Mouse (Mus musculus) midbrain, postnatal 0 days (tissue): ENCODE data around the gene Adamts12. TPM values are rescaled to one million over a fixed set of nuclear protein-coding genes. Genes with fewer than 3 reads are reported as not detected.

ENCODE experiments used
- ATAC-seq: fragments of 200-750 bp; cut with Nextera tagmentation; 2 replicates; pipeline ENCODE4 v1.8.0; 2017; ENCODE audit warnings: moderate number of reproducible peaks, mild to moderate bottlenecking, moderate TSS enrichment, moderate library complexity; ENCODE audit not compliant: low FRiP score
- DNase-seq: peaks from one replicate; pipeline ENCODE4 v3.0.0-alpha.2; 2015; ENCODE audit warnings: low spot score
- H3K27ac ChIP-seq: fragments of 300-500 bp; sonication (generic); 2 replicates; pipeline ENCODE4 v1.5.1; 2014; ENCODE audit warnings: low read depth, mild to moderate bottlenecking, low read length, mixed read lengths
- H3K27me3 ChIP-seq: fragments of 300-500 bp; sonication (generic); 2 replicates; pipeline ENCODE4 v1.6.1; 2014; ENCODE audit warnings: low read length, control low read depth, mixed read lengths; ENCODE audit not compliant: insufficient read depth
- H3K36me3 ChIP-seq: fragments of 300-500 bp; sonication (generic); 2 replicates; pipeline ENCODE4 v1.6.1; 2014; ENCODE audit warnings: low read length, control low read depth, mixed read lengths; ENCODE audit not compliant: insufficient read depth
- H3K4me1 ChIP-seq: fragments of 300-500 bp; sonication (generic); 2 replicates; pipeline ENCODE4 v1.6.1; 2014; ENCODE audit warnings: mild to moderate bottlenecking, control low read depth, antibody characterized with exemption, low read length, mixed read lengths; ENCODE audit not compliant: insufficient read depth
- H3K4me2 ChIP-seq: fragments of 300-500 bp; sonication (generic); 2 replicates; pipeline ENCODE4 v1.6.1; 2014; ENCODE audit warnings: low read depth, mild to moderate bottlenecking, low read length, mixed read lengths; ENCODE audit not compliant: poor library complexity, severe bottlenecking
- H3K4me3 ChIP-seq: fragments of 300-500 bp; sonication (generic); 2 replicates; pipeline ENCODE4 v1.5.1; 2014; ENCODE audit warnings: low read depth, mild to moderate bottlenecking, low read length, moderate library complexity
- H3K9ac ChIP-seq: fragments of 300-500 bp; sonication (generic); replicated peaks from 2 replicates; pipeline ENCODE4 v1.6.1; 2014; ENCODE audit warnings: mild to moderate bottlenecking, low read length, moderate library complexity, mixed read lengths; ENCODE audit not compliant: poor library complexity, severe bottlenecking
- H3K9me3 ChIP-seq: fragments of 300-500 bp; sonication (generic); 2 replicates; pipeline ENCODE4 v1.6.1; 2016; ENCODE audit warnings: low read length, control low read depth
- CTCF ChIP-seq: IDR thresholded peaks from 2 replicates; pipeline ENCODE4 v1.5.1; 2016; ENCODE audit warnings: antibody characterized with exemption, mild to moderate bottlenecking
- WGBS: fragments of 180-500 bp; shearing (Covaris S2); extraction: QIAGEN DNeasy Blood & Tissue Kit; methylation state at CpG from one replicate; pipeline ENCODE4 v1.1.7; 2014; 5-methylcytosine and 5-hydroxymethylcytosine counted together
- polyA plus RNA-seq: library from polyadenylated mRNA; unstranded; fragments of >200 nt; fragmentation: Nextera tagmentation; extraction: Ambion mirVana; gene quantifications from 2 replicates; pipeline ENCODE4 v1.2.1, GENCODE M21; 2015
- total RNA-seq: library from RNA; depleted of rRNA; stranded (reverse); fragments of >200 nt; gene quantifications from 2 replicates; pipeline ENCODE4 v1.2.3, GENCODE M21; 2014

Adamts12 gene
- total and polyA plus RNA-seq, 2 experiments from 2014 or later: 0.94 to 7.4 TPM

- Histone ChIP-seq H3K27ac (no peak overlapping the region), H3K4me3 (peak overlapping the region; percentile 36), H3K4me2 (peak overlapping the region; percentile 86), H3K9me3 (no peaks in the 10 kb centered on the region), H3K4me1 (peaks cover 6% of the 10 kb centered on the region; the same call in 1 of the 2 replicates), H3K36me3 (no peaks in the 10 kb centered on the region), H3K9ac (peak overlapping the region; percentile 44), H3K27me3 (peaks cover 39% of the 10 kb centered on the region)
- DNase-seq (no peak), ATAC-seq (peak; percentile 54; the same call in 1 of the 2 replicates)
- TF ChIP-seq CTCF: no peak
- 3% methylated on average over 49 of the region's 49 CpGs for WGBS
Observed at GRCm38 (mm10) chr15:11036535-11037375, 27.8 kb upstream of the Adamts12 start.

- Histone ChIP-seq H3K9ac (peak overlapping the region; percentile 44), H3K36me3 (no peaks in the 10 kb centered on the region), H3K4me2 (peak overlapping the region; percentile 86), H3K4me3 (peak overlapping the region; percentile 36), H3K27ac (no peak overlapping the region), H3K9me3 (no peaks in the 10 kb centered on the region), H3K4me1 (peaks cover 6% of the 10 kb centered on the region; the same call in 1 of the 2 replicates), H3K27me3 (peaks cover 39% of the 10 kb centered on the region)
- ATAC-seq (peak; percentile 8; the same call in 1 of the 2 replicates), DNase-seq (no peak)
- TF ChIP-seq CTCF: no peak
- 4% methylated on average over 8 of the region's 8 CpGs for WGBS
Observed at GRCm38 (mm10) chr15:11037376-11037695, 27.3 kb upstream of the Adamts12 start.

GRCm38 (mm10) chr15:11037711-11038110 is 26.9 kb upstream of the Adamts12 start, which contains the start of gene Rxfp3:
Gene Rxfp3, minus strand, starts transcription at chr15:11037991.
- no peaks in the 10 kb centered on the region for H3K36me3 ChIP-seq
- no peak for DNase-seq

GRCm38 (mm10) chr15:11038476-11038875 is 26.1 kb upstream of the Adamts12 start:
- Histone ChIP-seq H3K4me3 (no peak overlapping the region; the same call in 1 of the 2 replicates), H3K9me3 (no peaks in the 10 kb centered on the region), H3K4me1 (peaks cover 6% of the 10 kb centered on the region; the same call in 1 of the 2 replicates), H3K27me3 (peaks cover 39% of the 10 kb centered on the region), H3K9ac (no peak overlapping the region), H3K36me3 (no peaks in the 10 kb centered on the region), H3K4me2 (peak overlapping the region; percentile 86; the same call in 1 of the 2 replicates), H3K27ac (no peak overlapping the region)
- TF ChIP-seq CTCF: peak; percentile 86
- ATAC-seq: no peak
- peak; percentile 74 for DNase-seq
- 2% methylated on average over 12 of the region's 12 CpGs for WGBS

More at GRCm38 (mm10) chr15:11037711-11038110, 26.9 kb upstream of the Adamts12 start, which contains the start of gene Rxfp3:
- TF ChIP-seq CTCF: no peak
- no peak within 1 kb of the TSS for H3K27ac ChIP-seq
- H3K4me1 ChIP-seq: peaks cover 6% of the 10 kb centered on the region; the same call in 1 of the 2 replicates
- peak within 1 kb of the TSS; percentile 86 for H3K4me2 ChIP-seq
- H3K9ac ChIP-seq: peak within 1 kb of the TSS; percentile 44
- peak within 1 kb of the TSS; percentile 36 for H3K4me3 ChIP-seq
- peaks cover 39% of the 10 kb centered on the region for H3K27me3 ChIP-seq
- 1% methylated on average over 16 of the region's 16 CpGs for WGBS
- H3K9me3 ChIP-seq: no peaks in the 10 kb centered on the region
- no peak for ATAC-seq

- ATAC-seq: no peak
Observed at GRCm38 (mm10) chr15:11040067-11040466, 24.5 kb upstream of the Adamts12 start.

GRCm38 (mm10) chr15:11041229-11041628 is 23.4 kb upstream of the Adamts12 start:
- WGBS: 88% methylated on average over 2 of the region's 2 CpGs
- Histone ChIP-seq H3K9me3 (no peaks in the 10 kb centered on the region), H3K36me3 (no peaks in the 10 kb centered on the region), H3K4me2 (no peak overlapping the region), H3K27ac (no peak overlapping the region), H3K4me1 (peaks cover 5% of the 10 kb centered on the region; the same call in 1 of the 2 replicates), H3K27me3 (peaks cover 20% of the 10 kb centered on the region), H3K9ac (no peak overlapping the region), H3K4me3 (no peak overlapping the region)
- DNase-seq (no peak), ATAC-seq (no peak)
- TF ChIP-seq CTCF: no peak

More at GRCm38 (mm10) chr15:11040067-11040466, 24.5 kb upstream of the Adamts12 start:
- no peaks in the 10 kb centered on the region for H3K36me3 ChIP-seq
- no peak for TF ChIP-seq CTCF
- H3K27me3 ChIP-seq: peaks cover 31% of the 10 kb centered on the region
- 66% methylated on average over 5 of the region's 5 CpGs for WGBS
- H3K9ac ChIP-seq: no peak overlapping the region
- no peak overlapping the region for H3K4me3 ChIP-seq
- DNase-seq: no peak
- H3K4me1 ChIP-seq: peaks cover 6% of the 10 kb centered on the region; the same call in 1 of the 2 replicates
- no peak overlapping the region for H3K4me2 ChIP-seq
- no peak overlapping the region for H3K27ac ChIP-seq
- H3K9me3 ChIP-seq: no peaks in the 10 kb centered on the region
